28 mouse cellular contexts compared by ENCODE assay signal in the genomic region with DNA sequence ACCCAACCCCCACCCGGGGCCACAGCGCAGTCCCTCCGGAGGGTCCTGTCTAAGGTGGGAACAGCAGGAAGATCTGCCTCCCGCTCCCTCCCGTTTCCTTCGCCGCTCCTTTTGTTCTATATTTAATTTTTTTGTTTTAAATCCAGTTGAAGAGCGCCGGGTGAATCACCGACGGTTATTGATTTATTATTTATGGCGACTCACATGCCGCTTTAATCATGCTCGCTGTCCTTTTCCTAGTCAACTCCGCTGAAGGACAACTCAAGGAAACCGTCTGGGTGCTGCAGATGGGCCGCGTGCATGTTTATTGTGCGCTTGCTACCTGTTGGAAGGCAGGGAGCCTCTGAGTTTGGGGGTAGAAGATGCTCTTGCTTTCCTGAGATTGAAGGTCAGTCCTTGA.
DNase-seq lines count a peak whose midpoint lies in the region; ATAC-seq and TF ChIP-seq lines count a peak whose summit lies in the region.
"Had no signal": no experiment of that assay in that cellular context is flagged by ENCODE, and none has a peak within 500 bp of the region (broad histone marks: within the 10 kb centered on the region; RNA-seq: fewer than 3 reads in every experiment).

No protein-coding gene starts in this region.

- no peak overlapping the region for H3K4me2 ChIP-seq in hindbrain, embryonic 12.5 days (replicated peaks)
- H3K4me2 ChIP-seq in embryonic facial prominence, embryonic 12.5 days (replicated peaks): no peak overlapping the region
- H3K4me2 ChIP-seq: embryonic facial prominence, embryonic 15.5 days; forebrain, embryonic 15.5 days; heart, embryonic 15.5 days; hindbrain, embryonic 15.5 days; limb, embryonic 13.5 days; liver, embryonic 11.5 days; lung, embryonic 15.5 days had no signal

- no peak overlapping the region for H3K4me3 ChIP-seq in hindbrain, embryonic 10.5 days
- no peak overlapping the region for H3K4me3 ChIP-seq in hindbrain, embryonic 12.5 days
- H3K4me3 ChIP-seq in E14TG2a.4 (replicated peaks; ENCODE audit: low read length): peak overlapping the region; percentile 39
- H3K4me3 ChIP-seq in embryonic facial prominence, embryonic 12.5 days: no peak overlapping the region
- H3K4me3 ChIP-seq: embryonic facial prominence, embryonic 15.5 days; forebrain, embryonic 15.5 days; heart, embryonic 10.5 days; heart, embryonic 15.5 days; hindbrain, embryonic 15.5 days; layer of hippocampus, adult 2 months; left cerebral cortex, adult 2 months; limb, embryonic 13.5 days; lung, embryonic 15.5 days; megakaryocyte, embryonic 14.5 days had no signal

- WGBS in hindbrain, embryonic 10.5 days: 80% methylated on average over 19 of the region's 19 CpGs
- 79% methylated on average over 19 of the region's 19 CpGs for WGBS in hindbrain, embryonic 12.5 days
- WGBS in embryonic facial prominence, embryonic 12.5 days: 81% methylated on average over 19 of the region's 19 CpGs

- no peak for ATAC-seq in hindbrain, embryonic 12.5 days (ENCODE audit: low FRiP score)
- ATAC-seq in embryonic facial prominence, embryonic 12.5 days (ENCODE audit: insufficient number of reproducible peaks, insufficient read depth, low FRiP score, low TSS enrichment): no peak
- ATAC-seq in megakaryocyte, adult 5-6 weeks (ENCODE audit: poor library complexity, severe bottlenecking): no peak
- ATAC-seq: activated CD4-positive, CD25-positive, alpha-beta regulatory T cell, adult 4 months; forebrain, embryonic 15.5 days had no signal

- H3K27me3 ChIP-seq in hindbrain, embryonic 10.5 days (ENCODE audit: insufficient read depth, poor library complexity, severe bottlenecking): peaks cover 21% of the 10 kb centered on the region
- peaks cover 8% of the 10 kb centered on the region; the same call in 1 of the 2 replicates for H3K27me3 ChIP-seq in hindbrain, embryonic 12.5 days
- H3K27me3 ChIP-seq in E14TG2a.4 (ENCODE audit: insufficient read depth, low read length): peaks cover 46% of the 10 kb centered on the region
- no peaks in the 10 kb centered on the region for H3K27me3 ChIP-seq in embryonic facial prominence, embryonic 12.5 days
- H3K27me3 ChIP-seq: embryonic facial prominence, embryonic 15.5 days; forebrain, embryonic 15.5 days; hindbrain, embryonic 15.5 days; lung, embryonic 15.5 days had no signal

- H3K9ac ChIP-seq in hindbrain, embryonic 12.5 days: no peak overlapping the region
- no peak overlapping the region for H3K9ac ChIP-seq in embryonic facial prominence, embryonic 12.5 days
- H3K9ac ChIP-seq: embryonic facial prominence, embryonic 15.5 days; forebrain, embryonic 15.5 days; heart, embryonic 15.5 days; hindbrain, embryonic 15.5 days; limb, embryonic 13.5 days; lung, embryonic 15.5 days had no signal

- no peaks in the 10 kb centered on the region for H3K36me3 ChIP-seq in hindbrain, embryonic 10.5 days
- H3K36me3 ChIP-seq in hindbrain, embryonic 12.5 days: no peaks in the 10 kb centered on the region
- no peaks in the 10 kb centered on the region for H3K36me3 ChIP-seq in E14TG2a.4 (ENCODE audit: insufficient read depth, low read length)
- no peaks in the 10 kb centered on the region for H3K36me3 ChIP-seq in embryonic facial prominence, embryonic 12.5 days
- H3K36me3 ChIP-seq: embryonic facial prominence, embryonic 15.5 days; forebrain, embryonic 15.5 days; heart, embryonic 10.5 days; heart, embryonic 15.5 days; hindbrain, embryonic 15.5 days; limb, embryonic 13.5 days; lung, embryonic 15.5 days had no signal

- H3K4me1 ChIP-seq in hindbrain, embryonic 10.5 days (replicated peaks): peaks cover 53% of the 10 kb centered on the region
- H3K4me1 ChIP-seq in hindbrain, embryonic 12.5 days: peaks cover 42% of the 10 kb centered on the region
- H3K4me1 ChIP-seq in E14TG2a.4 (replicated peaks; ENCODE audit: low read depth, low read length): peaks cover 48% of the 10 kb centered on the region
- H3K4me1 ChIP-seq in embryonic facial prominence, embryonic 12.5 days: peaks cover 5% of the 10 kb centered on the region; the same call in 1 of the 2 replicates
- H3K4me1 ChIP-seq: heart, embryonic 15.5 days; megakaryocyte, embryonic 14.5 days had no signal

- no peak for DNase-seq in hindbrain, embryonic 10.5 days (ENCODE audit: low spot score)
- DNase-seq in adrenal gland, postnatal 14 days: peak; percentile 34
- DNase-seq: B cell, adult 2 months; cerebellum, adult 18-20 months; cerebellum, postnatal 10 days; gastrocnemius, postnatal 25 days; heart, adult 11 months; kidney, adult 18-20 months; kidney, postnatal 36 days; lung, postnatal 36 days; thymus, adult 2 months; thymus, postnatal 4 days had no signal

- no peak for TF ChIP-seq CTCF in E14TG2a.4 (conservative IDR thresholded peaks at IDR 0.05; ENCODE audit: low read length)

- H3K27ac ChIP-seq in hindbrain, embryonic 10.5 days: peak overlapping the region; percentile 71
- H3K27ac ChIP-seq in hindbrain, embryonic 12.5 days: no peak overlapping the region
- H3K27ac ChIP-seq in embryonic facial prominence, embryonic 12.5 days: 0 out of 2 replicates have a peak overlapping the region, but pooled peaks have one; percentile 80
- H3K27ac ChIP-seq: embryonic facial prominence, embryonic 15.5 days; forebrain, embryonic 15.5 days; heart, embryonic 10.5 days; heart, embryonic 15.5 days; hindbrain, embryonic 15.5 days; layer of hippocampus, adult 2 months; left cerebral cortex, adult 2 months; limb, embryonic 13.5 days; lung, embryonic 15.5 days had no signal

- H3K9me3 ChIP-seq in hindbrain, embryonic 10.5 days: peaks cover 15% of the 10 kb centered on the region
- H3K9me3 ChIP-seq in hindbrain, embryonic 12.5 days (replicated peaks): peaks cover 16% of the 10 kb centered on the region
- peaks cover 21% of the 10 kb centered on the region for H3K9me3 ChIP-seq in E14TG2a.4 (ENCODE audit: low read length)
- 0 out of 2 replicates have a peak, but pooled peaks cover 7% of the 10 kb centered on the region for H3K9me3 ChIP-seq in embryonic facial prominence, embryonic 12.5 days
- H3K9me3 ChIP-seq: forebrain, embryonic 15.5 days; heart, embryonic 15.5 days; hindbrain, embryonic 15.5 days had no signal
